Mouse (Mus musculus) CH12.LX (cell line): ENCODE measurements at regions not wholly inside any gene's neighbourhood (a gene's known extent, or its start where the extent isn't known, plus 50 kb on each side); places are given as distances from the start of the nearest gene placed in this dataset.

Experiments used
- CTCF ChIP-seq, 2 experiments: IDR thresholded peaks in 1 of 2; conservative IDR thresholded peaks in 1 of 2; 2 replicates each; pipeline ENCODE4 v1.5.1; 2011 to 2012; ENCODE audit warnings: low read depth in 2 of 2, low read length in 2 of 2, improper control_type of control experiment in 1 of 2, inconsistent platforms in 1 of 2, mild to moderate bottlenecking in 1 of 2, moderate library complexity in 1 of 2
- EP300 ChIP-seq: IDR thresholded peaks from 2 replicates; pipeline ENCODE4 v1.6.1; 2011; ENCODE audit warnings: low read length, improper control_type of control experiment
- MEF2A ChIP-seq: IDR thresholded peaks from 2 replicates; pipeline ENCODE4 v1.6.1; 2014; ENCODE audit warnings: low read depth, mild to moderate bottlenecking, inconsistent platforms, low read length, improper control_type of control experiment, borderline replicate concordance
- POLR2AphosphoS2 ChIP-seq: IDR thresholded peaks from 2 replicates; pipeline ENCODE4 v1.6.1; 2011; ENCODE audit warnings: low read depth, low read length, improper control_type of control experiment
- RCOR1 ChIP-seq: conservative IDR thresholded peaks from 2 replicates; pipeline ENCODE4 v1.6.1; 2012; ENCODE audit warnings: low read depth, mild to moderate bottlenecking, inconsistent platforms, low read length, improper control_type of control experiment
- ZMIZ1 ChIP-seq: IDR thresholded peaks from 2 replicates; pipeline ENCODE4 v1.6.1; 2012; ENCODE audit warnings: low read depth, mild to moderate bottlenecking, inconsistent platforms, low read length, improper control_type of control experiment

DNA sequence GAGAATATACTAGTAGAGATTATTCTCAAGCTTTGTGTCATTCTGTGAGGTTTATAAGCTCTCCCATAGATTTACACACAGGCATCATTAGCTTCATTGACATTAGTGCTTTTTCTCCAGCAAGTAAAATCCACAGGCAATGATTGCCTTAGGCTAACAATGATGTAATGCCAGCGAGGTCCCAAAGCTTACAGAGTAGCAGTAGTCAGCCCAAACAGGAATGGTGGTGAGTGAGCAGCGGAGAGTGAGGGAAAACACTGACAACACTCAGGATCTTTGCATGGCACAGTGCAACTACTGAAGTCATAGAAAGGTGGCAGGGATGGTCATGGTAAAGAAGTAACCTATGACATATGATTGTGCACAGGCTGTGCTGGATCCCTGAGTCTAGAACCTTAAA lies 238.5 kb upstream of the Robo1 start:
- TF ChIP-seq ZMIZ1 (no peak), EP300 (no peak), RCOR1 (no peak), CTCF (conservative IDR thresholded peaks at IDR 0.05 in 1 of 2, IDR thresholded peaks at IDR 0.05 in 1 of 2; ENCODE audit: low read depth in 2 of 2, low read length in 2 of 2) (no peak), POLR2AphosphoS2 (no peak), MEF2A (no peak)
